Mouse (Mus musculus): Measurements from ENCODE around the gene Ccdc43. TPM values are rescaled to one million over a fixed set of nuclear protein-coding genes. Genes with fewer than 3 reads are reported as not detected.

Gene Ccdc43
- 22.5 and 30.7 TPM in 2 replicates for polyA plus RNA-seq (2015; fragmentation: Nextera tagmentation; extraction: Ambion mirVana)

GRCm38 (mm10) chr11:102697338-102698017 lies at the start of gene Ccdc43:
Gene Ccdc43, minus strand, starts transcription at chr11:102697782.

GRCm38 (mm10) chr11:102663416-102663815 lies 34.2 kb downstream of the Ccdc43 start, which contains the start of gene Meioc:
Gene Meioc, plus strand, starts transcription at chr11:102663716.

Small RNA genes lying within 50 kb of the gene (microRNA-seq; reads per million reads assigned to microRNA genes)
- not detected for gene Gm22920 (ENCODE audit: borderline replicate concordance, insufficient number of aligned reads)

Other genes starting within 250 kb of the Ccdc43 start
- 10.6 and 15.9 TPM in 2 replicates for gene Itga2b, start 227.7 kb downstream of the Ccdc43 start, polyA plus RNA-seq (2015; fragmentation: Nextera tagmentation; extraction: Ambion mirVana)
- 23.8 and 30.4 TPM in 2 replicates for gene Gpatch8, start 141.4 kb downstream of the Ccdc43 start, polyA plus RNA-seq (2015; fragmentation: Nextera tagmentation; extraction: Ambion mirVana)
- gene Gm11627, start 118.3 kb downstream of the Ccdc43 start, polyA plus RNA-seq (2015; fragmentation: Nextera tagmentation; extraction: Ambion mirVana) = 6.1 and 10.6 TPM in 2 replicates
- gene Fzd2, start 93.4 kb downstream of the Ccdc43 start, polyA plus RNA-seq (2015; fragmentation: Nextera tagmentation; extraction: Ambion mirVana) = 11.8 and 20.1 TPM in 2 replicates
- 0.07 and 0.11 TPM in 2 replicates for gene Meioc, start 34.1 kb downstream of the Ccdc43 start, polyA plus RNA-seq (2015; fragmentation: Nextera tagmentation; extraction: Ambion mirVana)
- 2.9 and 3.7 TPM in 2 replicates for gene Adam11, start 63.7 kb upstream of the Ccdc43 start, polyA plus RNA-seq (2015; fragmentation: Nextera tagmentation; extraction: Ambion mirVana)
- 23.3 and 26.2 TPM in 2 replicates for gene Gjc1, start 121.9 kb upstream of the Ccdc43 start, polyA plus RNA-seq (2015; fragmentation: Nextera tagmentation; extraction: Ambion mirVana)
- gene Higd1b, start 138.1 kb upstream of the Ccdc43 start, polyA plus RNA-seq (2015; fragmentation: Nextera tagmentation; extraction: Ambion mirVana) = 3.6 and 5.2 TPM in 2 replicates
- 58.7 and 76.9 TPM in 2 replicates for gene Eftud2, start 183.2 kb upstream of the Ccdc43 start, polyA plus RNA-seq (2015; fragmentation: Nextera tagmentation; extraction: Ambion mirVana)
- gene Ccdc103, start 183.4 kb upstream of the Ccdc43 start, polyA plus RNA-seq (2015; fragmentation: Nextera tagmentation; extraction: Ambion mirVana) = 1.6 and 1.8 TPM in 2 replicates
- not detected in 2 replicates for gene Fam187a, start 187.4 kb upstream of the Ccdc43 start, polyA plus RNA-seq (2015; fragmentation: Nextera tagmentation; extraction: Ambion mirVana)
- 0.87 and 0.94 TPM in 2 replicates for gene Gfap, start 203.1 kb upstream of the Ccdc43 start, polyA plus RNA-seq (2015; fragmentation: Nextera tagmentation; extraction: Ambion mirVana)
- 1.4 and 1.5 TPM in 2 replicates for gene Kif18b, start 227.3 kb upstream of the Ccdc43 start, polyA plus RNA-seq (2015; fragmentation: Nextera tagmentation; extraction: Ambion mirVana)
- 20.6 and 30.6 TPM in 2 replicates for gene C1ql1, start 248.9 kb upstream of the Ccdc43 start, polyA plus RNA-seq (2015; fragmentation: Nextera tagmentation; extraction: Ambion mirVana)

All from adrenal gland, postnatal 0 days (tissue).